Mouse (Mus musculus) spleen, postnatal 10 days (tissue): ENCODE measurements around the gene Cntnap1.
A peak's percentile ranks its signal among the peaks of the same experiment; 100 is the strongest.

Experiments used
- DNase-seq, 2 experiments: peaks; one replicate each; pipeline ENCODE4 v3.0.0; 2021 to 2022; ENCODE audit warnings: low spot score in 2 of 2

Cntnap1 gene

GRCm38 (mm10) chr11:101170811-101171610, 688 bp downstream of the Cntnap1 start, which contains the start of gene Plekhh3:
Gene Plekhh3, minus strand, starts transcription at chr11:101171351.
- peak in 1 of 2 experiments; percentile 80 for DNase-seq

- peak in 1 of 2 experiments; percentile 44 for DNase-seq
Observed at GRCm38 (mm10) chr11:101171721-101172433, 1.6 kb downstream of the Cntnap1 start.

GRCm38 (mm10) chr11:101172434-101172815, 2.1 kb downstream of the Cntnap1 start:
- DNase-seq: no peak

- DNase-seq: no peak
Observed at GRCm38 (mm10) chr11:101173112-101173511, 2.8 kb downstream of the Cntnap1 start.

- peak in 1 of 2 experiments; percentile 79 for DNase-seq
Observed at GRCm38 (mm10) chr11:101173631-101174388, 3.5 kb downstream of the Cntnap1 start.

GRCm38 (mm10) chr11:101174389-101174745, 4.0 kb downstream of the Cntnap1 start:
- DNase-seq: no peak

- no peak for DNase-seq
Observed at GRCm38 (mm10) chr11:101174851-101175628, 4.7 kb downstream of the Cntnap1 start, which contains the start of gene Ccr10. Gene Ccr10, minus strand, starts transcription at chr11:101175443.

GRCm38 (mm10) chr11:101175636-101176116, 5.4 kb downstream of the Cntnap1 start:
- DNase-seq: no peak

- DNase-seq: no peak
Observed at GRCm38 (mm10) chr11:101176117-101176691, 5.9 kb downstream of the Cntnap1 start.

- DNase-seq: peak in 1 of 2 experiments; percentile 82
Observed at GRCm38 (mm10) chr11:101176933-101177773, 6.8 kb downstream of the Cntnap1 start.

GRCm38 (mm10) chr11:101178061-101179058, 8.0 kb downstream of the Cntnap1 start:
- DNase-seq: no peak

GRCm38 (mm10) chr11:101179306-101179705, 9.0 kb downstream of the Cntnap1 start:
- DNase-seq: no peak

GRCm38 (mm10) chr11:101180261-101180660, 9.9 kb downstream of the Cntnap1 start:
- no peak for DNase-seq

GRCm38 (mm10) chr11:101180846-101181740, 10.8 kb downstream of the Cntnap1 start:
- DNase-seq: peak; percentile 54 to 80

- no peak for DNase-seq
Observed at GRCm38 (mm10) chr11:101181961-101182360, 11.6 kb downstream of the Cntnap1 start.

- DNase-seq: no peak
Observed at GRCm38 (mm10) chr11:101182771-101183517, 12.6 kb downstream of the Cntnap1 start.

GRCm38 (mm10) chr11:101184984-101185383, 14.7 kb downstream of the Cntnap1 start:
- no peak for DNase-seq
